Mouse (Mus musculus): ENCODE measurements around the gene Arf1.

- TF ChIP-seq CTCF (conservative IDR thresholded peaks at IDR 0.05 in 1 of 2, IDR thresholded peaks at IDR 0.05 in 1 of 2; ENCODE audit: low read depth in 2 of 2, low read length in 2 of 2) (no peak), MAFK (IDR thresholded peaks at IDR 0.05; ENCODE audit: insufficient replicate concordance, low read length) (no peak), ZC3H11A (IDR thresholded peaks at IDR 0.05; ENCODE audit: low read depth, low read length) (no peak), NELFE (IDR thresholded peaks at IDR 0.05; ENCODE audit: low read depth, low read length) (no peak), POLR2AphosphoS2 (IDR thresholded peaks at IDR 0.05; ENCODE audit: low read depth, low read length) (no peak), EP300 (IDR thresholded peaks at IDR 0.05; ENCODE audit: low read length) (no peak)
Observed at GRCm38 (mm10) chr11:59263870-59264563, 35.9 kb upstream of the Arf1 start.
